Mouse (Mus musculus) forebrain, embryonic 14.5 days (tissue): ENCODE results near the gene Gm2174. TPM values are rescaled to one million over a fixed set of nuclear protein-coding genes. Genes with fewer than 3 reads are reported as not detected.

ENCODE experiments used
- ATAC-seq: fragments of 200-750 bp; cut with Nextera tagmentation; 2 replicates; pipeline ENCODE4 v1.8.0; 2017; ENCODE audit warnings: mild to moderate bottlenecking, moderate library complexity
- DNase-seq: peaks from one replicate; pipeline ENCODE4 v3.0.0-alpha.2; 2015; ENCODE audit warnings: low spot score
- H3K27ac ChIP-seq: fragments of 300-500 bp; sonication (generic); 2 replicates; pipeline ENCODE4 v1.5.1; 2014; ENCODE audit warnings: low read depth, mild to moderate bottlenecking, control low read depth, low read length, moderate library complexity
- H3K27me3 ChIP-seq: fragments of 300-500 bp; sonication (generic); replicated peaks from 2 replicates; pipeline ENCODE4 v1.6.1; 2014; ENCODE audit warnings: low read length, control low read depth, mixed read lengths; ENCODE audit not compliant: control insufficient read depth, insufficient read depth
- H3K36me3 ChIP-seq: fragments of 300-500 bp; sonication (generic); 2 replicates; pipeline ENCODE4 v1.6.1; 2014; ENCODE audit warnings: low read length, control low read depth; ENCODE audit not compliant: control insufficient read depth, insufficient read depth
- H3K4me1 ChIP-seq: fragments of 300-500 bp; sonication (generic); 2 replicates; pipeline ENCODE4 v1.6.1; 2014; ENCODE audit warnings: antibody characterized with exemption, low read length, control low read depth; ENCODE audit not compliant: control insufficient read depth, insufficient read depth
- H3K4me2 ChIP-seq: fragments of 300-500 bp; sonication (generic); 2 replicates; pipeline ENCODE4 v1.6.1; 2014; ENCODE audit warnings: mild to moderate bottlenecking, control low read depth, low read length
- H3K4me3 ChIP-seq: fragments of 300-500 bp; sonication (generic); 2 replicates; pipeline ENCODE4 v1.5.1; 2014; ENCODE audit warnings: low read depth, low read length, control low read depth
- H3K9ac ChIP-seq: fragments of 300-500 bp; sonication (generic); 2 replicates; pipeline ENCODE4 v1.6.1; 2014; ENCODE audit warnings: mild to moderate bottlenecking, low read length, control low read depth, moderate library complexity
- H3K9me3 ChIP-seq: fragments of 300-500 bp; sonication (generic); replicated peaks from 2 replicates; pipeline ENCODE4 v1.6.1; 2016; ENCODE audit warnings: low read length, control low read depth, mixed read lengths; ENCODE audit not compliant: control insufficient read depth
- WGBS: fragments of 180-500 bp; shearing (Covaris S2); extraction: QIAGEN DNeasy Blood & Tissue Kit; methylation state at CpG from one replicate; pipeline ENCODE4 v1.1.7; 2014; 5-methylcytosine and 5-hydroxymethylcytosine counted together
- polyA plus RNA-seq: library from polyadenylated mRNA; unstranded; fragments of >200 nt; fragmentation: Nextera tagmentation; extraction: Ambion mirVana; gene quantifications from 2 replicates; pipeline ENCODE4 v1.2.1, GENCODE M21; 2014

Gene Gm2174
- polyA plus RNA-seq, 1 experiment from 2014 or later, result 3.1 TPM

DNA sequence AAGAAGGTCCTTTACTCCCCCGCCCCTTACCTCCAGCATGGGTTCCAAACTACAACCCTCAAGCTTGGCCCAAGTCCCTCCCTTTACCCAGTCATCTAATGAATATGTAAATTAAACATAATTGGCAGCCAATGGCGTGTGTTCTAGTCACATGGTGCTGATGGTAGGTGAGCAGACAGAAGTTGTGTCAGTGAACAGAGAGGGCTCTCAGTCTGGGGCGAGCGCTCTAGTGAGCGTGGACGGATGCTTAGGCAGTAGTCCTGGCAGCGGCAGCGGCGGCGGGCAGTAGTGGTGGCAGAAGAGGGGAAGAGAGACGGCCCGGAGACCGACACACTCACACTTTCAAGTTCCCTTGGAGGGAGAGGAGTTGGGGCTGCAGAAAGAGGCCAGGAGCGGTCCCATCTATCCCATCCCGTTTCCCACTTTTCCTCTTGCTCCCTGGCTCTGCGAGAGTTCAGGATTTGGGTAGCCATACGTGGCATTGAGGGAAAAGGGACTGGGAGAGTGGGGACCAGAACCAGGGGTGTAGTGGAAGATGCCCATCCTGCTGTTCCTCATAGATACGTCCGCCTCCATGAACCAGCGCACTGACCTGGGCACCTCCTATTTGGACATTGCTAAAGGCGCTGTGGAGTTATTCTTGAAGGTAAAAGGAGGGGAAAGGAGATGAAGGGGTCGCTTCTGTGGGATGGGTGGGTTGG is 7.1 kb downstream of the Gm2174 start, which contains the start of gene Ints6l:
Gene Ints6l (plus strand): TSS at position 187 of the 701 bp plus-strand sequence.
- ATAC-seq, result peak; percentile 79
- peak within 1 kb of the TSS; percentile 80 for H3K9ac ChIP-seq
- no peaks in the 10 kb centered on the region for H3K9me3 ChIP-seq
- DNase-seq, result peak; percentile 94
- H3K36me3 ChIP-seq, result no peaks in the 10 kb centered on the region
- H3K4me2 ChIP-seq, result peak within 1 kb of the TSS; percentile 54
- 38% methylated on average over 22 of the region's 22 CpGs for WGBS
- H3K4me1 ChIP-seq, result no peaks in the 10 kb centered on the region
- H3K27me3 ChIP-seq, result no peaks in the 10 kb centered on the region
- H3K27ac ChIP-seq, result peak within 1 kb of the TSS; percentile 94
- H3K4me3 ChIP-seq, result peak within 1 kb of the TSS; percentile 50

- no peaks in the 10 kb centered on the region for H3K27me3 ChIP-seq
- no peaks in the 10 kb centered on the region for H3K9me3 ChIP-seq
- H3K4me3 ChIP-seq, result peak overlapping the region; percentile 50
- peak overlapping the region; percentile 80 for H3K9ac ChIP-seq
- DNase-seq (peak; percentile 92), ATAC-seq (peak; percentile 96)
- 28% methylated on average over 57 of the region's 65 CpGs for WGBS
- H3K4me1 ChIP-seq, result no peaks in the 10 kb centered on the region
- peak overlapping the region; percentile 54 for H3K4me2 ChIP-seq
- H3K36me3 ChIP-seq, result no peaks in the 10 kb centered on the region
- H3K27ac ChIP-seq, result peak overlapping the region; percentile 94
These were observed 7.8 kb downstream of the Gm2174 start for GRCm38 (mm10) chrX:56455372-56456246.

- Histone ChIP-seq H3K4me1 (no peaks in the 10 kb centered on the region), H3K27ac (peak overlapping the region; percentile 94; the same call in 1 of the 2 replicates), H3K9me3 (no peaks in the 10 kb centered on the region), H3K4me2 (peak overlapping the region; percentile 47), H3K9ac (peak overlapping the region; percentile 80), H3K4me3 (peak overlapping the region; percentile 50), H3K27me3 (no peaks in the 10 kb centered on the region), H3K36me3 (no peaks in the 10 kb centered on the region)
- ATAC-seq (peak; percentile 22; the same call in 1 of the 2 replicates), DNase-seq (no peak)
- 32% methylated on average over 8 of the region's 8 CpGs for WGBS
These were observed 8.6 kb downstream of the Gm2174 start for GRCm38 (mm10) chrX:56456379-56456778.

DNA sequence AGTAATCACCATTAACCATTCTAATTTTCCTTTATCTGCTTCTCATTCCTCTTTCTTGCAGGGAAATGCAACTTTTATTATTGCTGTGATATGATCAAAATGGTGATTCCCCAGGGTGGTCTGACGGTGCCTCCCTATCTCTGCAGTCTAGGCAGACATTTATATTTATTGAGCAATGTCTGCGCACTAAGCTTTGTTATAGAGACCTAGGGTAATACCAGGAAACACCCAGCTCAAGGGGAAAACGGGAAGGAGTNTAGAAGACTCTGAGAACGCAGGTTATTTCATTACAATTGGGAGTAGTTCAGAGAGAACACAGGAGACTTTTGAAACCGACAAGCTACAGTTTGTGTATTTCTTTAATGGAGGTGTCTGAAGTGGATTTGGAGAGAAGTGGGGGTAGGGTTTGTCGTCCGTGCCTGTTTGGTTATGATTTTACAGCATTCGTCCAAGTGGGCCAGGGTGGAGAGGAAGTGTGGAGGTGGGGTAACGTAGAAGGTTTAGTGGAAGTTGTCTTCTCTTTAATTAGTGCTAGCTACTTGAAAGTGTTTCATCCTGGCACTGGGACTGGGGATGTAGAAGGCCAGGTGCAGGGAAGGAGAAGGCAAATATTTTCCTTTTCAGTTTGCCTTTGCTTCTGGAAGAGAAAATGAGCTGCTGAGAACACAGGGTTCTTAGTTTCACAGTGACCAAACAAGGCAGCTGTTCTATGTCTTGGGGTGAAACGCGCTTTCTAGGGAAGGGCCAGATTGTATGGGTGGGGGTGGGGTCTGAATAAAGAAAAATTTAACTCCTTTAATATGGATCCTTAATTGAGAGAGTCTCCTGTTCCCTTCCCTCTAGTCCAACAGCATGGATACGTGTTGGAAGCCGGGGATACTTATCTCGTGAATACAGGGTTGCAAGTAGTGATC is 14.5 kb downstream of the Gm2174 start:
- Histone ChIP-seq H3K4me2 (no peak overlapping the region), H3K36me3 (no peaks in the 10 kb centered on the region), H3K27ac (no peak overlapping the region), H3K9me3 (no peaks in the 10 kb centered on the region), H3K27me3 (no peaks in the 10 kb centered on the region), H3K4me3 (no peak overlapping the region), H3K4me1 (no peaks in the 10 kb centered on the region), H3K9ac (no peak overlapping the region)
- WGBS, result 82% methylated on average over 14 of the region's 14 CpGs
- ATAC-seq (no peak), DNase-seq (no peak)

GRCm38 (mm10) chrX:56464906-56465305 is 17.1 kb downstream of the Gm2174 start:
- ATAC-seq, result no peak
- H3K9me3 ChIP-seq, result no peaks in the 10 kb centered on the region
- no peaks in the 10 kb centered on the region for H3K27me3 ChIP-seq
- H3K4me3 ChIP-seq, result no peak overlapping the region
- no peaks in the 10 kb centered on the region for H3K4me1 ChIP-seq
- no peak overlapping the region for H3K9ac ChIP-seq
- no peaks in the 10 kb centered on the region for H3K36me3 ChIP-seq
- no peak overlapping the region for H3K4me2 ChIP-seq
- H3K27ac ChIP-seq, result no peak overlapping the region
- WGBS, result 65% methylated on average over 1 of the region's 1 CpGs
- DNase-seq, result no peak

- H3K36me3 ChIP-seq, result no peaks in the 10 kb centered on the region
- H3K9ac ChIP-seq, result no peak overlapping the region
- DNase-seq (no peak), ATAC-seq (no peak)
- H3K4me2 ChIP-seq, result no peak overlapping the region
- no peaks in the 10 kb centered on the region for H3K4me1 ChIP-seq
- H3K9me3 ChIP-seq, result no peaks in the 10 kb centered on the region
- H3K27me3 ChIP-seq, result no peaks in the 10 kb centered on the region
- H3K4me3 ChIP-seq, result no peak overlapping the region
- no peak overlapping the region for H3K27ac ChIP-seq
- WGBS, result 72% methylated on average over 4 of the region's 4 CpGs
These were observed 19.9 kb downstream of the Gm2174 start for GRCm38 (mm10) chrX:56467688-56468087.

- Histone ChIP-seq H3K27me3 (no peaks in the 10 kb centered on the region), H3K4me1 (no peaks in the 10 kb centered on the region), H3K9me3 (no peaks in the 10 kb centered on the region), H3K36me3 (no peaks in the 10 kb centered on the region), H3K9ac (no peak overlapping the region), H3K4me3 (no peak overlapping the region), H3K27ac (no peak overlapping the region), H3K4me2 (no peak overlapping the region)
- no peak for ATAC-seq
- no peak for DNase-seq
- 57% methylated on average over 6 of the region's 6 CpGs for WGBS
These were observed 20.7 kb downstream of the Gm2174 start for GRCm38 (mm10) chrX:56468422-56468821.

- H3K36me3 ChIP-seq, result no peaks in the 10 kb centered on the region
- no peak overlapping the region for H3K4me3 ChIP-seq
- H3K4me2 ChIP-seq, result no peak overlapping the region
- no peaks in the 10 kb centered on the region for H3K27me3 ChIP-seq
- no peaks in the 10 kb centered on the region for H3K9me3 ChIP-seq
- no peak for DNase-seq
- no peaks in the 10 kb centered on the region for H3K4me1 ChIP-seq
- no peak overlapping the region for H3K27ac ChIP-seq
- 75% methylated on average over 8 of the region's 8 CpGs for WGBS
- H3K9ac ChIP-seq, result no peak overlapping the region
- no peak for ATAC-seq
These were observed 26.3 kb downstream of the Gm2174 start for GRCm38 (mm10) chrX:56474035-56474434.
